Mouse (Mus musculus): ENCODE results near the gene Arhgap19.

The Arhgap19 gene

GRCm38 (mm10) chr19:41800451-41800850 is 1.4 kb downstream of the Arhgap19 start:
- DNase-seq (ENCODE audit: low spot score in 2 of 2): no peak

DNA sequence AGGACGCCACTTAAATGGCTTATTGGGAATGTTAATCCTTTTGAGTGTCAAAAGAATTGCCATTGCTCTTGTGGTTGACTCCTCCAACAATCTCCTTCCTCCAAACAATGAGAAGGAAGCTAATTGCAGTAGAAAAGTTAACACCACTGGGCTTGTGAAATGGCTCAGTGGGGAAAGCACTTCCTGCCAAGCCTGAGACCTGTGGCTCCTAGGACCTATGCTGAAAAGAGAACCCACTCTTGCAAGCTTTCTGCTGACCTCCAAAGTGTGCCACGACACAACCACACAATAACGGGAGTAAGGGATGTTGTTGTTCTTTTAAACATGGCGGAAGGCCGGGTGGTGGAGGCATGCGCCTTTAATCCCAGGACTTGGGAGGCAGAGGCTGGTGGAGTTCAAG is 4.3 kb downstream of the Arhgap19 start:
- no peak for DNase-seq (ENCODE audit: low spot score in 2 of 2)

DNA sequence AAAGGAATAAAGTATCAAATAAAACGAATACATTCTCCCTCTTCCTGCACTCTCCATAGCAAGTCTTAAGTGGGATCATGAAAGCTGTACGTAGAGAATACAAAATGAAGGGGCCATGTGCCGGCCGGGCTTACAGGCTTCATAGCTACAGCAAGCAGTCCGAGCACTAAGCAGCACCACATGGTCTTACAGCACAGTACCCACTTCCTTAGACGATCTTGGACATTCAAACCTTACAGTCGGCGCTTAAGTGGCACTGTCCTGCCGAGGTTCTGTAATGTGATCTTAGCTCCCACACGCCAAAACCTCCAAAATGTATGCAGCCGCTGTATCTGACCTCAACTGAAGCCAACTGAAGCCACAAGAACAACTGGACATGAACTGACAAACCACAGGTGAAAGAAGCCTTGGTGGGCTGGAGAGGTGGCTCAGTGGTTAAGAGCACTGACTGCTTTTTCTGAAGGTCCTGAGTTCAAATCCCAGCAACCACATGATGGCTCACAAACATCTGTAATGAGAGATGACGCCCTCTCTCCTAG is 5.0 kb downstream of the Arhgap19 start:
- DNase-seq (ENCODE audit: low spot score in 2 of 2): no peak

GRCm38 (mm10) chr19:41796148-41796760 is 5.6 kb downstream of the Arhgap19 start:
- no peak for DNase-seq (ENCODE audit: low spot score in 2 of 2)

- DNase-seq (ENCODE audit: low spot score in 2 of 2): no peak
Observed at GRCm38 (mm10) chr19:41794901-41795300, 6.9 kb downstream of the Arhgap19 start.

DNA sequence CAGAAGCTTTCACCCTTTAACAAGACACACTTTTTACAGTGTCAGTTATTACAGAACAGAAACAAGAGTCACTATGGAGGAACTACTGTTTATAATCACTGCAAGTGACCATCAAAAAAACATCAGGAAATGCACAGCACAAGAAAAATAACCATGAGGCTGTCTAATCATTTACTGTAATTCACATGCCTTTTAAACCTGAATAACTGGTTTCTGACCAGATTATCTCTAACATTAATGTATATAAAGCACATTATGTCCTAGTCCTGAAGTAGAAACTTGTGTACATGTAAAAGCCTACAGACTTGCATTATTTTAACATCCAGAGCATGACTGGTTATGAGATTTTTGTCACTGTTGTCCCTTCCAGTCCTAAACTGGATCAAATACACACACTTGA is 7.8 kb downstream of the Arhgap19 start:
- DNase-seq (ENCODE audit: low spot score in 2 of 2): no peak

DNA sequence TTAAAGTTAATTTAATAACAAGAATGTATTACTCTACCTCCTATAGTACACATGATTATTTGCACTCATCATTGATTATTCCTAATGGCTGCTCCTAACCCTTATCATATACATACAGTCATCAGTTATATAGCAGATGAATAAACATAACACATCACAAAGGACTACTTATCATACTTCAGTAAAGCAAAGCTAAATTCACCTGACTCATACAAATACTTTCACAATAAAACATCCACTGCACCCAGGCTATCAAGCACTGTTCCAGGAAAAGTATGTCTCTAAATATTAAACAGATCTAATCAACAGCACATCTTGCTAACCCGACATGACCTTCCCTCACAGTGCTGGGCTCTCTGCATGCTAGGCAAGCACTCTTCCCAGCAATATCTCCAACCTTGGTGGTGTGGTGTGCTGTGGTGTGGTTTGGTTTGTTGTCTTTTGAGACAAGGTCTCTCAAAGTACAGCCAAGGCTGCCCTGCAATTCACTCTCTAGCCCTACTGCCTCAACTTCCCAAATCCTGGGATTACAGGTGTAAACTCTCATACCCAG is 8.8 kb downstream of the Arhgap19 start:
- no peak for DNase-seq (ENCODE audit: low spot score in 2 of 2)

- no peak for DNase-seq (ENCODE audit: low spot score in 2 of 2)
Observed at GRCm38 (mm10) chr19:41791384-41791783, 10.5 kb downstream of the Arhgap19 start.

GRCm38 (mm10) chr19:41789110-41789961 is 12.5 kb downstream of the Arhgap19 start:
- DNase-seq (ENCODE audit: low spot score in 2 of 2): no peak

- no peak for DNase-seq (ENCODE audit: low spot score in 2 of 2)
Observed at GRCm38 (mm10) chr19:41786896-41787295, 15.0 kb downstream of the Arhgap19 start.

DNA sequence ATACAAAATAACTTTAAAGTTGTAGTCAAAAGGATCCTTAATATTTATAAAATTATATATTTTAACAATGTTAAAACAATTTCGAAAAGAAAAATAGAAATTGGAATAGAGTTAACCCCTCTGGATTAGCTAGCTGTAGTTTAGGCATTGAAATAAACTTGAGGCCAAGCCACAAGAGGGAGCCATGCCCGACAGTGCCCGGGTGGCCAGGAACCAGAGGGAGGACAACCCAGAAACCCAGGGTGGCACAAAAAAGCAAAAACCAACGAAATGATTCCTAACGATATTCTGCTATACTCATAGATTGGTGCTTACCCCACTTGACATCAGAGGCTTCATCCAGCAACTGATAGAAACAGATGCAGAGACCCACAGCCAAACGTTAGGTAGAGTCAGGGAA is 24.3 kb downstream of the Arhgap19 start:
- no peak for DNase-seq (ENCODE audit: low spot score in 2 of 2)

- no peak for DNase-seq (ENCODE audit: low spot score in 2 of 2)
Observed at GRCm38 (mm10) chr19:41768711-41769110, 33.1 kb downstream of the Arhgap19 start.

DNA sequence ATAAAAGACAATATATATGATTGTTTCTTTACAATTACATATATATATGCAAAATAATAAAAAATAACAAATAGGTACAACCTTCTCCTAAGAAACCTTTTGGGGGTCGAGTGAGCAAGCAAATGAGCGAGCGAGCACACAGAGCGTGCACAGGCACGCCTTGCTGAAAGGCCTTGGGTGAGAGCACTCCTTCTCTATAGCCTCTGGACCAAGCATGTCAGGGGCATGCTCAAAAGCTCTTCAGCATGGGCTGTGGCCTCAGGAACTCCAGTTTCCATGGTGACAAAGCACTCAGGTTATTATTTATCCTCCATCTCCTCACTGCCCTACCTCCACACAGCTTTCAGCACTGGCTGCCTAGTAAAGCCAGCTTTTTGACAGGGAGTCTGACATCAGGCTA is 35.2 kb downstream of the Arhgap19 start:
- DNase-seq (ENCODE audit: low spot score in 2 of 2): no peak

DNA sequence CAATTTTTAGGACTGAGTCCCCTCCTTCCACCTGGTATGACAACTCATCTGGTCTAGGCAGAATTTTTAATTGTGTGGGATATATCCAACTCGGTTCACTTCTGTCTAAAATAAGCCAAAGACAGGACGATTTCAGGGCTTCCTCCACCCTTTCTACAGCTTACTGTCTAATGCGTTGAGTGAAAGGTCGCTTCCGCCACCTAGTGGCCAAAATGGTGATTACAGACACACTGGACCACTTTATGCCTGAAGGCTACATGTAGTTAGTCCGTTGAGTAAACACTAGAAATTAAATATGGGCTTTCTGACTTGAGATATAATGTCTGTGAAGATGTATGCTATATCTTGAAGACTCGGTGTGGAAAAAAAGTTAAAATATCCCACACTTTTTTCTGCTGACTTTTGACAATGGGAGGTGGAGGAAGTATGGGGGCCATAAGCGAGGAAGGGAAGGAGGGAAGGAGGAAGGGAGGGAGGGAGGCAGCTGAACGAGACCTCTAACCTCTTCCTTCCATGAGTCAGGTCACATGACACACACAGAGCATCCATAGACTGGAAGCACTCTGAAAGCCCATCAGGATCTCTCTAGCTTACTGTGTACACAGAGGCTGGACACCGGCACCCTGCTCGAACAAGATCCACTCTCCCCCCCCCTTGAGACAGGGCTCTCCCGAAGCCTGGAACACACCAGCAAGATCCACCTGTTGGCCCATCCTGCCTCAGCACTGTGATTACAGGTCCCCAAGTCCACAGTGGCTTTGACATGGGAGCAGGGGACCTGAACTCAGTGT is 37.8 kb downstream of the Arhgap19 start:
- DNase-seq (ENCODE audit: low spot score in 2 of 2): peak; percentile 98

DNA sequence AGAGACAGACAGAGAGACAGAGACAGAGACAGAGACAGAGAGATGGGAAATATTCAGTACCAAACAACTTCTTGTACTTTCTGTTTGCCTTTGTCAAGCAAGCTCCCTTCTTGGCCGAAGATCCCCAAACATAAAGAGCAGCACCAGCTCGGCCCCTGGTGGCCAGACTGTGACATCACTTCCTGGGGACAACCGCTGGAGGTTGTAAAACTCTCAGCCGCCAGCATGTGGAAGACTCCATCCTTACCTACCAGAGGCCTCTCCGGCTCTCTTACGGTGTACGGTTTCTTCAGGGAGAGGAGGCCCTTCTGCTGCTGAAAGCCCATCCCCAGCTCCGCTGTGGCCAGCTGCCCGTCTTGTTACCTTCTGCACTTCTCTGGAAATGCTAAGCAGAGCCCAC is 40.3 kb downstream of the Arhgap19 start:
- no peak for DNase-seq (ENCODE audit: low spot score in 2 of 2)

DNA sequence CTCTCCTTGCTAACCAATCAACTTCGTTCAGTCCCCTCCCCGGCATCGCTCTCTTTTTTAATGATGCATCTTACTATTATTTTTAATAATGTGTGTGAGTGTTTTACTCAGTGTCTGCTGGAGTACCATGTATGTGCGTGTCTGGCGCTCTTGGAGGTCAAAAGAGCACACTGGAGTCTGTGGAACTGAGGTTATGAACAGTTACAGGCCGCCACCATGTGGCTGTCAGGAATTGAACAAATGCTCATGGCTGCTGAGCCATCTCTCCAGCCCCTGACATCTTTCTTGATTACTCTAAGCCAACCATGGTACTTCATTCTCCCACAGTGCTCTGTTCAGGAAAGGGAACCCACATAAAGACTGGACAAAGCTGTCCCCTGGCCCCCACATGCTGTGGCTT is 42.1 kb downstream of the Arhgap19 start:
- no peak for DNase-seq (ENCODE audit: low spot score in 2 of 2)

DNA sequence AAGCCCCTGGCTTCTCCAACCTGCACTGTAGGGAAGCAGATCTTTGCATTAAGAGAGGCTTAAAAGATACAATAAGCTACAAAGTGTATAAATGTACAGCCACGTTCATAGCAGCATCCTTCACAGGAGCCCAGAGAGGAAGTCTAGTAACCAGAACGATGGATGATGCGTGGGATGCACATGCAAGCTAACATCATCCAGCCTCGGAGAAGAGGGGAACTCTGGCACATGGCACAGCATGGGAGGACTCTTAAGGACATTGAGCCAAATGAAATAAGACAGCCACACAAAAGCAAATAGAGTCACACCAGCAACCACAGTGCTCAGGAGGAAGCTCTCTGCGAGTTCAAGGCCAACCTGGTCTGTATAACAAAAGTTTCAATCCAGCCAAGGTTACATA is 42.6 kb downstream of the Arhgap19 start:
- peak in 1 of 2 experiments; percentile 25 for DNase-seq (ENCODE audit: low spot score in 2 of 2)

DNA sequence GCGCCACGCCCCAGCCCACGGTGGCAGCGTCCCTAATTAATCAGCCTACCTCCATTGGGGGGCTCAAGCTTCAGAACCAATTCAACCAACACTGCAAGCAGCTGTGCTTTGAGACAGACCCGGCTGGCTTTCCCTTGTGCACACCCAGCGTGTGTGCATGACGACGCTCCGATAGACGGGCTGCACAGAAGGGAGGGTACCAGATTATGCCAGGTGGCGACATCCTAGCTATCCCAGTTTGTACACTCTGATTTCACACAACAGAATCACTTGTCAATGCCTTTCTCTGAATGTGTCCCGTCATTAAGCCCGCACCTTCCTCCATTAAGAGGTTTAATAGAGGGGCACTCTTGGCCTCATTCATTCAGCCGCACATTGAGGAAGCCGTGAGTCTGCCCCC is 47.1 kb downstream of the Arhgap19 start:
- DNase-seq (ENCODE audit: low spot score in 2 of 2): no peak

- DNase-seq (ENCODE audit: low spot score in 2 of 2): no peak
Observed at GRCm38 (mm10) chr19:41751906-41752305, 49.9 kb downstream of the Arhgap19 start.

DNA sequence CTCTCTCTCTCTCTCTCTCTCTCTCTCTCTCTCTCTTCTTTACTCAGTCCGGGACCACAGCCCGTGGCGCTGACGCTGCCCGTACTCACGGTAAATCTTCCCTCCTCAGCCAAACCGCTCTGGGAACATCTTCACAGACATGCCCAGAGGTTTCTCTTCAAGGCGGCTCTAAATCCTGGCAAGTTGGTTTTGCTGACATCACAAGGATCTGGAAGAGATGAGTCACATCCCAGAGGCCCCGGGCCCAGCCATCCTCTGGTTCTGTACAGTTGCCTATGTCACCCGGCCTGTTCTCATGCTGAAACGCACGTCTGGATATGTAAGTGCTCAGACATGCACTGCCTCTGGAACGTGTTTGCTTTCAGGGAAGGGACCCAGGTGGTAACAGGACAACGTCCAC is 54.4 kb downstream of the Arhgap19 start:
- no peak for DNase-seq (ENCODE audit: low spot score in 2 of 2)

GRCm38 (mm10) chr19:41745941-41746557 is 55.8 kb downstream of the Arhgap19 start:
- DNase-seq (ENCODE audit: low spot score in 2 of 2): peak; percentile 16 to 49
